Mouse (Mus musculus) frontal cortex, adult (tissue): ENCODE data around the gene Gm4869.
"Not testable (repeated sequence)": the region's sequence is repeated elsewhere in the genome, so short reads cannot be mapped to it uniquely, and the experiment has no call there.

Experiments
- ATAC-seq: cut with Nextera tagmentation; 2 replicates; pipeline ENCODE4 v1.9.2; 2017; ENCODE audit warnings: mild to moderate bottlenecking, moderate library complexity, mixed read lengths; ENCODE audit not compliant: low TSS enrichment

The Gm4869 gene

GRCm38 (mm10) chr5:140464943-140465342, 19.5 kb downstream of the Gm4869 start:
- no peak for ATAC-seq

GRCm38 (mm10) chr5:140472336-140472735, 26.9 kb downstream of the Gm4869 start:
- ATAC-seq, result no peak

- ATAC-seq, result peak; percentile 78
Observed at GRCm38 (mm10) chr5:140481458-140481857, 36.0 kb downstream of the Gm4869 start.

- ATAC-seq, result no peak
Observed at GRCm38 (mm10) chr5:140491142-140491541, 45.7 kb downstream of the Gm4869 start.

- no peak for ATAC-seq
Observed at GRCm38 (mm10) chr5:140492684-140493233, 47.3 kb downstream of the Gm4869 start.

GRCm38 (mm10) chr5:140498176-140498575, 52.7 kb downstream of the Gm4869 start:
- no peak for ATAC-seq

- no peak for ATAC-seq
Observed at GRCm38 (mm10) chr5:140500736-140501135, 55.3 kb downstream of the Gm4869 start.

- ATAC-seq, result no peak
Observed at GRCm38 (mm10) chr5:140501982-140502836, 56.8 kb downstream of the Gm4869 start.

GRCm38 (mm10) chr5:140502925-140503324, 57.5 kb downstream of the Gm4869 start:
- ATAC-seq, result not testable (repeated sequence)

- ATAC-seq, result peak; percentile 91
Observed at GRCm38 (mm10) chr5:140505208-140505780, 59.8 kb downstream of the Gm4869 start, which contains the start of gene Chst12. Chst12 (plus strand) TSS chr5:140505550.

GRCm38 (mm10) chr5:140506096-140506794, 60.8 kb downstream of the Gm4869 start:
- ATAC-seq, result 0 out of 2 replicates have a peak, but pooled peaks have one; percentile 4

- ATAC-seq, result no peak
Observed at GRCm38 (mm10) chr5:140507466-140508208, 62.2 kb downstream of the Gm4869 start.

GRCm38 (mm10) chr5:140508686-140509085, 63.2 kb downstream of the Gm4869 start:
- ATAC-seq, result no peak

GRCm38 (mm10) chr5:140509204-140509603, 63.8 kb downstream of the Gm4869 start:
- no peak for ATAC-seq

- no peak for ATAC-seq
Observed at GRCm38 (mm10) chr5:140510012-140511000, 64.9 kb downstream of the Gm4869 start.

- ATAC-seq, result no peak
Observed at GRCm38 (mm10) chr5:140513921-140514320, 68.5 kb downstream of the Gm4869 start.

- no peak for ATAC-seq
Observed at GRCm38 (mm10) chr5:140514799-140515486, 69.5 kb downstream of the Gm4869 start.

GRCm38 (mm10) chr5:140517159-140517920, 71.9 kb downstream of the Gm4869 start:
- no peak for ATAC-seq

GRCm38 (mm10) chr5:140517921-140518230, 72.4 kb downstream of the Gm4869 start:
- no peak for ATAC-seq
